Mouse (Mus musculus) liver, adult 2 months (tissue): ENCODE data around the gene Ldlrap1. TPM values are rescaled to one million over a fixed set of nuclear protein-coding genes. Genes with fewer than 3 reads are reported as not detected.

ENCODE experiments used
- DNase-seq: peaks from one replicate; pipeline ENCODE4 v3.0.0-alpha.2; 2011; ENCODE audit warnings: low read depth, low spot score; ENCODE audit errors: extremely low read depth
- H3K27ac ChIP-seq: fragments of 200-500 bp; replicated peaks from 2 replicates; pipeline ENCODE4 v1.5.1; 2012; ENCODE audit warnings: low read depth, mild to moderate bottlenecking, control low read depth, inconsistent platforms, low read length; ENCODE audit not compliant: insufficient read depth
- H3K27me3 ChIP-seq: fragments of 200-500 bp; 2 replicates; pipeline ENCODE4 v1.6.1; 2012; ENCODE audit warnings: mild to moderate bottlenecking, moderate library complexity, low read length, inconsistent platforms; ENCODE audit not compliant: control insufficient read depth, insufficient read depth
- H3K36me3 ChIP-seq: fragments of 200-500 bp; 2 replicates; pipeline ENCODE4 v1.6.1; 2012; ENCODE audit warnings: low read length, inconsistent platforms; ENCODE audit not compliant: control insufficient read depth, insufficient read depth
- H3K4me1 ChIP-seq: fragments of 200-500 bp; 2 replicates; pipeline ENCODE4 v1.6.1; 2011; ENCODE audit warnings: low read length; ENCODE audit not compliant: control insufficient read depth, insufficient read depth
- H3K4me3 ChIP-seq: fragments of 200-500 bp; 2 replicates; pipeline ENCODE4 v1.5.1; 2011; ENCODE audit warnings: low read depth, mild to moderate bottlenecking, control low read depth, low read length, moderate library complexity; ENCODE audit not compliant: insufficient read depth
- H3K79me2 ChIP-seq: fragments of 200-500 bp; 2 replicates; pipeline ENCODE4 v1.6.1; 2012; ENCODE audit warnings: inconsistent platforms, mild to moderate bottlenecking, low read length, moderate library complexity; ENCODE audit not compliant: control insufficient read depth, insufficient read depth
- H3K9ac ChIP-seq: fragments of 200-500 bp; 2 replicates; pipeline ENCODE4 v1.6.1; 2012; ENCODE audit warnings: low read depth, mild to moderate bottlenecking, control low read depth, inconsistent platforms, low read length
- CTCF ChIP-seq: fragments of 200-500 bp; IDR thresholded peaks from 2 replicates; pipeline ENCODE4 v1.5.1; 2011; ENCODE audit warnings: low read depth, low read length, control low read depth
- POLR2A ChIP-seq: fragments of 200-500 bp; IDR thresholded peaks from 2 replicates; pipeline ENCODE4 v1.6.1; 2011; ENCODE audit warnings: low read length, control low read depth; ENCODE audit not compliant: insufficient read depth; ENCODE audit errors: extremely low read depth
- WGBS: fragments of 180-500 bp; shearing (Covaris S2); methylation state at CpG from one replicate; pipeline ENCODE4 v1.1.7; 2018; 5-methylcytosine and 5-hydroxymethylcytosine counted together
- polyA plus RNA-seq: library from polyadenylated mRNA; depleted of rRNA; stranded (reverse); fragments of >200 nt; gene quantifications from 2 replicates; pipeline ENCODE4 v1.2.3, GENCODE M21; 2012
- total RNA-seq: library from RNA; depleted of rRNA; stranded (reverse); fragments of >200 nt; gene quantifications from 2 replicates; pipeline ENCODE4 v1.2.3, GENCODE M21; 2014

The Ldlrap1 gene
- total and polyA plus RNA-seq, 2 experiments: 6.5 to 19.8 TPM

DNA sequence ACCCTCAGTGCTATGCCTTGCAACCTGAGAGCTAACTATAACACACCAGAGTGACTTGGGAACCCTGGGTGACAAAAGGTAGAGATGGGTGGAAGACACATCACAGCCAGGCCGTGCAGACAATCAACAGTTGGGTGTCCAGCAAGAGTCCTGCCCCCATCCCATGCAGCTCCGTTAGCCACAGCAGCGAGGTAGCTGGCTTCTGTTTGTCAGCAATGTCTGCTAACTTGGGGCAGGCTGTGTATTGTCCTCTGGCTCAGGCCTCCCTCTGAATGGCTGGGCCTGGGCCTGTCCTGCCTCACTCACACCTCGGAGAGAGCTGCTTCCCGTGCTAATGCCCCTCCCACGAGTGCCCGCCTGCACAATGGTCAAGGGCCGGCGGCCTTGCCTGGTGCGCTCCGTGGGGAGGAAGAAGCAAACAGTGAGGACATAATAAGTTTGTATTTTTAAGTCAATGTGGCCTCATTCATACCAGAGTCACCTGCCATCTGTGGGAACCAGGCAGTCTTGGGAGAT lies 14.9 kb downstream of the Ldlrap1 start:
- Histone ChIP-seq H3K9ac (no peak overlapping the region), H3K79me2 (no peaks in the 10 kb centered on the region; the same call in 1 of the 2 replicates), H3K4me1 (peaks cover under 1% of the 10 kb centered on the region; the same call in 1 of the 2 replicates), H3K27me3 (no peaks in the 10 kb centered on the region), H3K27ac (no peak overlapping the region), H3K4me3 (no peak overlapping the region), H3K36me3 (peaks cover 4% of the 10 kb centered on the region; the same call in 1 of the 2 replicates)
- DNase-seq: no peak
- WGBS: 63% methylated on average over 11 of the region's 11 CpGs
- TF ChIP-seq CTCF (no peak), POLR2A (no peak)

DNA sequence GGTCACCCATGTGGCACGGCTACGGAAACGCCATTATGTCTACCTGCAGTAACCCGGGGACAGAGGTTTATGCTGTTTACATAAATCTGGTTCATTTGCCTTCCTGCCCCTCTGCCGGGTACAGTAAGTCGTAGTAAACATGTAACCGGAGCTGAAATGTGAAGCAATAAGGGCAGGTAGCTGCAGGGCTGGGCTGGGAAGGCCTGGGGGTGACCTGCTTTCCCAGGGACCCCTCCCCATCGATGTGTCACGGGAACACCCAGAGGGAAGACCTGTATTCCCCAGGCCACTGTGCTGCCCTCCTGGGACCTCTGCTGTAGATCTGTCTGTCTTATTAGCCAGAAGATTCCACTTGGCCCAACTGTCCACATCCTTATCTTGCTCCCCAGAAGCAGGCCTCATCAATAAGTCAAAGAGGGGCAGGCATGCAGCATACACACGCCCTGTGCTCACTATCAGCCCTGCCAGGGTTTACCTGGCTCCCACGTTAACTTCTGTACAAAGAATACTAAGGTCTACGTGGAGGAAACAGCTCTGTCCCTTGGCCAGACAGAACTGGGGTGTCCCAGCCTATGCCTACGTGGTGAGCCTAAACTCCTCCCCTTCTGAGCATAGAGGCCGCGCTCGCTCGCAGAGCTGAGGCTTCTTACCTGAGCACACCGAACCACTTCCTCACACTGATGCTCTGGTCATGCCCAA lies 16.0 kb downstream of the Ldlrap1 start:
- no peak for TF ChIP-seq POLR2A
- TF ChIP-seq CTCF: no peak
- no peak for DNase-seq
- 54% methylated on average over 18 of the region's 18 CpGs for WGBS
- Histone ChIP-seq H3K79me2 (no peaks in the 10 kb centered on the region), H3K4me1 (no peaks in the 10 kb centered on the region), H3K27me3 (no peaks in the 10 kb centered on the region), H3K36me3 (peaks cover 7% of the 10 kb centered on the region; the same call in 1 of the 2 replicates), H3K27ac (no peak overlapping the region), H3K4me3 (no peak overlapping the region), H3K9ac (no peak overlapping the region)

GRCm38 (mm10) chr4:134750825-134751224 lies 17.0 kb downstream of the Ldlrap1 start:
- Histone ChIP-seq H3K27ac (no peak overlapping the region), H3K4me3 (no peak overlapping the region), H3K79me2 (no peaks in the 10 kb centered on the region), H3K36me3 (peaks cover 7% of the 10 kb centered on the region; the same call in 1 of the 2 replicates), H3K27me3 (no peaks in the 10 kb centered on the region), H3K9ac (no peak overlapping the region), H3K4me1 (no peaks in the 10 kb centered on the region)
- no peak for TF ChIP-seq POLR2A
- TF ChIP-seq CTCF: no peak
- no peak for DNase-seq
- 82% methylated on average over 6 of the region's 6 CpGs for WGBS

DNA sequence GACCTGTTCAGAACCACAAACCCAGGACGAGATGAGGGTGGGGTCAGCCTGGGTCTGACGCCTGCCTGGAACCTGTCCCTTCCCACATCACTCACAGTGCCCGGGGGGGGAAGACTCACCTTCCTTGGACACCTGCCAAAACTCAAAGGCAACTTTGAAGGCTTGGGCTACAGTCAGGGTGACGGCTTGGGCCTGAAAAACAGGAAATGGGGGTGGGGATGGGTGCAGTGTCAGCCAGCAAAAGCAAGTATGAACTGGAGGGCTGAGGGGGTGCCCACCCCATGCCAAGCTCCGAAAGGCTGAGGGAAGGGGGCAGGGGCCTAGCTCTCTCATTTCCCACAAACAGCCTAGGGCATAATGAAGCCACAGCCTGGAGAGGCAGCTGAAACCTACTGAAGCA lies 17.6 kb downstream of the Ldlrap1 start:
- Histone ChIP-seq H3K79me2 (no peaks in the 10 kb centered on the region), H3K27ac (no peak overlapping the region), H3K4me1 (peaks cover under 1% of the 10 kb centered on the region; the same call in 1 of the 2 replicates), H3K27me3 (no peaks in the 10 kb centered on the region), H3K36me3 (peaks cover 7% of the 10 kb centered on the region; the same call in 1 of the 2 replicates), H3K4me3 (no peak overlapping the region), H3K9ac (no peak overlapping the region)
- TF ChIP-seq POLR2A (no peak), CTCF (no peak)
- no peak for DNase-seq
- WGBS: 55% methylated on average over 5 of the region's 5 CpGs

DNA sequence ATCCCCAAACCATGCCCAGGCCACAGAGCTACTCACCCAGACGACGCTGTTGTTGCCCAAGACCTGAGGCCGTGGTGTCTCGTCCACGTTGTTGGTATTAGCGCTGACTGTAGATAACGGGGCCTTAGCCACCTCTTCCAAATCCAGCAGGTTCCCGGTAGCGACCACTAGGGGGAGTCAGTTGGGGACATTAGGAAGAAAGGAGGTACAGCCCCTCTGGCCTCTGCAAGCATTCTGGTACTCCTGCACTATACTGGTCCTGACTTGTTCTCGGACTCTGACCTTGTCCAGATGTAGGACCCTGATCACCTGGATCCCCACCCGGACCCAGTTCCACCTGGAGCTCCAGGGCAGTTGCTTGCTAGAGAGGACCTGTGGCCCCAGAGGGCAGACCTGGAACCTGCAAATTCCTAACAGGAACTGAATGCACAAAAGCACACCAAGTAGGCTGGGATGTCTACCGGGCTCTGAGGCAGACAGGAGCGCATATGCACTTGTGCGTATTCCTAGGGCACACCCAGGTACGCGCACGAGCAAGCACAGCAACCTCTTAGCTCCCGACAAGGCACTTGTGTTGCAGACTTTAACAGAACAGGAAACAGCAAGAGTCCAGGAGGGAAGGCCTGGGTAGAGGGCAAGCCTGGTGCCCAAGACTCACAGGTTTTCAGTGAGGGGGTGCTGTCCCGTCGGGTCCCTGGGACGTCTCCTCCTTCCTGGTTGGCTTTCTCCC lies 18.4 kb downstream of the Ldlrap1 start:
- Histone ChIP-seq H3K27me3 (no peaks in the 10 kb centered on the region), H3K4me1 (peaks cover 7% of the 10 kb centered on the region), H3K36me3 (peaks cover 7% of the 10 kb centered on the region; the same call in 1 of the 2 replicates), H3K27ac (no peak overlapping the region), H3K4me3 (no peak overlapping the region), H3K79me2 (no peaks in the 10 kb centered on the region), H3K9ac (no peak overlapping the region)
- DNase-seq: peak; percentile 61
- TF ChIP-seq POLR2A (no peak), CTCF (peak; percentile 77)
- WGBS: 58% methylated on average over 21 of the region's 21 CpGs
